ENCODE assay signal across 8 mouse cellular contexts in genomic region chr17:12372021-12372420, GRCm38 (mm10). TPM values are rescaled to one million over a fixed set of nuclear protein-coding genes. Genes with fewer than 3 reads are reported as not detected.
DNase-seq lines count a peak whose midpoint lies in the region; ATAC-seq and TF ChIP-seq lines count a peak whose summit lies in the region.

No protein-coding gene starts in this region.

- peak; percentile 70 for DNase-seq in Muller cell, postnatal 12 days (ENCODE audit: inconsistent ontology term)
- peak; percentile 60 to 61 for DNase-seq in cerebellum, adult 2 months
- DNase-seq in forebrain, postnatal 0 days, result peak; percentile 72
- peak; percentile 78 for DNase-seq in heart, postnatal 4 days
- peak; percentile 40 to 70 for DNase-seq in layer of hippocampus, postnatal 14 days (ENCODE audit: low spot score in 2 of 2)
- DNase-seq in lung, postnatal 25 days (ENCODE audit: low spot score), result peak; percentile 66
- DNase-seq in retina, embryonic 14.5 days (ENCODE audit: low spot score), result peak; percentile 81
- DNase-seq in urinary bladder, postnatal 25 days (ENCODE audit: low spot score), result peak; percentile 73

- H3K36me3 ChIP-seq in forebrain, postnatal 0 days (ENCODE audit: insufficient read depth), result no peaks in the 10 kb centered on the region

- H3K4me1 ChIP-seq in cerebellum, adult 2 months (ENCODE audit: control insufficient read depth, insufficient read depth, low read length), result no peaks in the 10 kb centered on the region
- no peaks in the 10 kb centered on the region for H3K4me1 ChIP-seq in forebrain, postnatal 0 days (ENCODE audit: insufficient read depth)

- WGBS in cerebellum, adult 2 months, result 6% methylated on average over 4 of the region's 4 CpGs
- WGBS in forebrain, postnatal 0 days, result 26% methylated on average over 4 of the region's 4 CpGs

- H3K27ac ChIP-seq in cerebellum, adult 2 months (ENCODE audit: insufficient read depth, low read length), result no peak overlapping the region
- H3K27ac ChIP-seq in forebrain, postnatal 0 days (ENCODE audit: low read depth, low read length), result no peak overlapping the region

- 0 out of 2 replicates have a peak overlapping the region, but pooled peaks have one; percentile 19 for H3K4me2 ChIP-seq in forebrain, postnatal 0 days (ENCODE audit: low read depth)

- peak; percentile 91 for TF ChIP-seq CTCF in cerebellum, adult 2 months (IDR thresholded peaks at IDR 0.05; ENCODE audit: borderline replicate concordance, insufficient read depth, low read depth, low read length)
- peak; percentile 89 for TF ChIP-seq CTCF in forebrain, postnatal 0 days (IDR thresholded peaks at IDR 0.05; ENCODE audit: low read depth)

- peak; percentile 60; the same call in 1 of the 2 replicates for ATAC-seq in forebrain, postnatal 0 days

- no peak for TF ChIP-seq POLR2A in cerebellum, adult 2 months (IDR thresholded peaks at IDR 0.05; ENCODE audit: borderline replicate concordance, insufficient read depth, low read length)

- no peaks in the 10 kb centered on the region for H3K27me3 ChIP-seq in cerebellum, adult 2 months (ENCODE audit: control insufficient read depth, insufficient read depth, low read length)
- H3K27me3 ChIP-seq in forebrain, postnatal 0 days (ENCODE audit: insufficient read depth, low read length), result no peaks in the 10 kb centered on the region

- H3K9ac ChIP-seq in forebrain, postnatal 0 days, result no peak overlapping the region

- no peak overlapping the region for H3K4me3 ChIP-seq in cerebellum, adult 2 months (replicated peaks; ENCODE audit: insufficient read depth, low read depth, low read length)
- H3K4me3 ChIP-seq in forebrain, postnatal 0 days (ENCODE audit: low read depth, low read length), result no peak overlapping the region

- H3K9me3 ChIP-seq in forebrain, postnatal 0 days (ENCODE audit: low read length), result no peaks in the 10 kb centered on the region

RNA-seq across cellular contexts. Expression of gene Plg, which starts 6.4 kb away (rescaled TPM):
- polyA plus RNA-seq in cerebellum, adult 2 months (2012; rRNA removed), result 0.24 and 0.46 TPM in 2 replicates
- not detected in 2 replicates for total RNA-seq in forebrain, postnatal 0 days (2014; rRNA removed)
- 0.19 TPM in 1 of 2 replicates, not detected in the other for polyA plus RNA-seq in forebrain, postnatal 0 days (2015; fragmentation: Nextera tagmentation; extraction: Ambion mirVana)
- total RNA-seq in heart, postnatal 4 days (2021), result under 1 TPM in 1 of 2 experiments, not detected in 1; 0.11 TPM
- not detected for total RNA-seq in layer of hippocampus, postnatal 14 days (2021)

RNA-seq across cellular contexts. Expression of gene Map3k4, which starts 53.4 kb away (rescaled TPM):
- 32.2 and 33.4 TPM in 2 replicates for polyA plus RNA-seq in cerebellum, adult 2 months (2012; rRNA removed)
- 28.9 and 35.3 TPM in 2 replicates for total RNA-seq in forebrain, postnatal 0 days (2014; rRNA removed)
- polyA plus RNA-seq in forebrain, postnatal 0 days (2015; fragmentation: Nextera tagmentation; extraction: Ambion mirVana), result 27.4 and 35.1 TPM in 2 replicates
- 10 to 100 TPM; 34.4 to 41.5 TPM for total RNA-seq in heart, postnatal 4 days (2021)
- 10 to 100 TPM; 41.5 to 46.0 TPM for total RNA-seq in layer of hippocampus, postnatal 14 days (2021)
